9 mouse cellular contexts compared by ENCODE assay signal in the genomic region with DNA sequence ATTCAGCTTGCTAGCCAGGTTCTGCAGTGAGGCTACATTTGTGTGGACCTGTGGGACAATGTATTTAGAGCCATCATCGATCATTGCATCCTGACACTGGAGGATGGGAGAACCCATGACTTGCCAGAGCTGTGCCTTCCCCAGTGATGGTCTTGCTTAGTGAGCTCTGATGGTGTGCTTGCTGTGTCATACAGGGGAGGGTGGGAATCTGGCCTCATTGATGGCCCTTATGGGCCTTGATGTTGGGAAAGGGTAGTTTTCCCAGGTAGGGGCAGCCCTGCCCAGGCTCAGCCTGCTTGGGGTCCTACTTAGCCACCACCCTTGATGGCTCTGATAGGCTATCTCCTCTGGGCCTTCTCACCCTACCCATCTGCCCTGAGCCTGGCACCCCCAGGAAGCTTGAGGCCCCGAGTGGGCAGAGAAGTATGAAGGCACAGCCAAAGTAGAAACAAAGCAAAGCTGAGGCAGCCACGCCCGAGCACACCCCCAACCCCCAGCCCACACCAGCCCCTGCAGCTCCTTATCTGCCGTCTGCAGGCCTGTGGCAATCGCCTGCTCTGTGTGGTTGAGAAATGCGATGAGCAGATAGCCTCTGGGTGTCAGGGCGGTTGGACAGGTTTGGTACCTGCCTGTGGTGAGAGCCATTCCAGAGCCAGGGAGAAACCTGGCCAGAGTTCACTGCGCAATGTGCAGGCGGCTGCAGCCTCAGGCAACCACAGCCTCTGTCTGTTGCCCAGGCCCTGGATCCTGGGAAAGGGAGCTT. TPM values are rescaled to one million over a fixed set of nuclear protein-coding genes. Genes with fewer than 3 reads are reported as not detected.
DNase-seq lines count a peak whose midpoint lies in the region; ATAC-seq and TF ChIP-seq lines count a peak whose summit lies in the region.
"Had no signal": no experiment of that assay in that cellular context is flagged by ENCODE, and none has a peak within 500 bp of the region (broad histone marks: within the 10 kb centered on the region; RNA-seq: fewer than 3 reads in every experiment).

No protein-coding gene starts in this region.

- TF ChIP-seq EP300 in stomach, postnatal 0 days (optimal IDR thresholded peaks at IDR 0.05) = peak; percentile 46

- peaks cover 91% of the 10 kb centered on the region for H3K79me2 ChIP-seq in liver, adult 2 months (ENCODE audit: control insufficient read depth, insufficient read depth, low read length)

- 0 out of 2 replicates have a peak overlapping the region, but pooled peaks have one; percentile 2 for H3K27ac ChIP-seq in embryonic facial prominence, embryonic 14.5 days (replicated peaks; ENCODE audit: low read depth, low read length)
- H3K27ac ChIP-seq in liver, adult 2 months (replicated peaks; ENCODE audit: insufficient read depth, low read depth, low read length) = peak overlapping the region; percentile 26
- H3K27ac ChIP-seq in stomach, postnatal 0 days (replicated peaks) = peak overlapping the region; percentile 88

- no peak overlapping the region for H3K4me3 ChIP-seq in embryonic facial prominence, embryonic 14.5 days (ENCODE audit: low read depth, low read length)
- H3K4me3 ChIP-seq in liver, adult 2 months (ENCODE audit: insufficient read depth, low read depth, low read length) = no peak overlapping the region
- no peak overlapping the region for H3K4me3 ChIP-seq in stomach, postnatal 0 days (ENCODE audit: low read depth, low read length)
- H3K4me3 ChIP-seq: heart, embryonic 15.5 days had no signal

- no peak overlapping the region for H3K9ac ChIP-seq in embryonic facial prominence, embryonic 14.5 days (ENCODE audit: low read depth, low read length)
- peak overlapping the region; percentile 7; the same call in 1 of the 2 replicates for H3K9ac ChIP-seq in liver, adult 2 months (ENCODE audit: low read depth, low read length)
- H3K9ac ChIP-seq in stomach, postnatal 0 days (ENCODE audit: low read length) = no peak overlapping the region
- H3K9ac ChIP-seq: heart, embryonic 15.5 days had no signal

- 0 out of 2 replicates have a peak, but pooled peaks have one; percentile 24 for ATAC-seq in embryonic facial prominence, embryonic 14.5 days (ENCODE audit: low read depth)
- ATAC-seq in stomach, postnatal 0 days (ENCODE audit: low FRiP score, low TSS enrichment) = peak; percentile 71
- ATAC-seq in frontal cortex, adult (ENCODE audit: low TSS enrichment) = no peak

- no peaks in the 10 kb centered on the region for H3K27me3 ChIP-seq in embryonic facial prominence, embryonic 14.5 days (replicated peaks; ENCODE audit: control insufficient read depth, insufficient read depth, low read length)
- no peaks in the 10 kb centered on the region for H3K27me3 ChIP-seq in liver, adult 2 months (ENCODE audit: control insufficient read depth, insufficient read depth, low read length)
- no peaks in the 10 kb centered on the region for H3K27me3 ChIP-seq in stomach, postnatal 0 days (ENCODE audit: control insufficient read depth, insufficient read depth, low read length)
- H3K27me3 ChIP-seq: heart, embryonic 15.5 days had no signal

- peak; percentile 58 to 76 for DNase-seq in lung, adult 18-20 months
- DNase-seq in lung, postnatal 10 days = no peak
- DNase-seq in embryonic facial prominence, embryonic 14.5 days (ENCODE audit: low spot score) = peak; percentile 58
- DNase-seq in liver, adult 2 months (ENCODE audit: extremely low read depth, low read depth, low spot score) = peak; percentile 80
- DNase-seq in stomach, postnatal 0 days (ENCODE audit: low spot score) = peak; percentile 81
- no peak for DNase-seq in T-cell, adult 2 months (ENCODE audit: low spot score)
- DNase-seq in cerebellum, adult 9-11 months = no peak

- 66% methylated on average over 10 of the region's 10 CpGs for WGBS in embryonic facial prominence, embryonic 14.5 days
- WGBS in liver, adult 2 months = 19% methylated on average over 10 of the region's 10 CpGs
- 55% methylated on average over 10 of the region's 10 CpGs for WGBS in stomach, postnatal 0 days

- no peak overlapping the region for H3K4me2 ChIP-seq in embryonic facial prominence, embryonic 14.5 days (ENCODE audit: low read depth, low read length)
- H3K4me2 ChIP-seq in stomach, postnatal 0 days (replicated peaks; ENCODE audit: low read depth) = 0 out of 2 replicates have a peak overlapping the region, but pooled peaks have one; percentile 3
- H3K4me2 ChIP-seq: heart, embryonic 15.5 days had no signal

- TF ChIP-seq CTCF in liver, adult 2 months (IDR thresholded peaks at IDR 0.05; ENCODE audit: low read depth, low read length) = no peak
- TF ChIP-seq CTCF in stomach, postnatal 0 days (IDR thresholded peaks at IDR 0.05; ENCODE audit: low read depth) = no peak

- 0 out of 2 replicates have a peak, but pooled peaks cover under 1% of the 10 kb centered on the region for H3K36me3 ChIP-seq in embryonic facial prominence, embryonic 14.5 days (ENCODE audit: control insufficient read depth, insufficient read depth, low read length)
- H3K36me3 ChIP-seq in liver, adult 2 months (ENCODE audit: control insufficient read depth, insufficient read depth, low read length) = no peaks in the 10 kb centered on the region
- H3K36me3 ChIP-seq in stomach, postnatal 0 days (ENCODE audit: control insufficient read depth, insufficient read depth, low read length) = no peaks in the 10 kb centered on the region
- H3K36me3 ChIP-seq: heart, embryonic 15.5 days had no signal

- peaks cover 59% of the 10 kb centered on the region for H3K4me1 ChIP-seq in embryonic facial prominence, embryonic 14.5 days (ENCODE audit: control insufficient read depth, insufficient read depth, low read length)
- peaks cover 74% of the 10 kb centered on the region for H3K4me1 ChIP-seq in liver, adult 2 months (ENCODE audit: control insufficient read depth, insufficient read depth, low read length)
- H3K4me1 ChIP-seq in stomach, postnatal 0 days (replicated peaks; ENCODE audit: control insufficient read depth, insufficient read depth) = peaks cover 46% of the 10 kb centered on the region

- H3K9me3 ChIP-seq in embryonic facial prominence, embryonic 14.5 days (ENCODE audit: control insufficient read depth, low read length) = no peaks in the 10 kb centered on the region
- H3K9me3 ChIP-seq in stomach, postnatal 0 days (ENCODE audit: control insufficient read depth, low read length) = no peaks in the 10 kb centered on the region
- H3K9me3 ChIP-seq: heart, embryonic 15.5 days had no signal

- TF ChIP-seq POLR2A in liver, adult 2 months (IDR thresholded peaks at IDR 0.05; ENCODE audit: extremely low read depth, insufficient read depth, low read length) = no peak

RNA-seq across cellular contexts. Expression of a gene that starts 26.8 kb away (rescaled TPM):
- polyA plus RNA-seq in embryonic facial prominence, embryonic 14.5 days (2014; fragmentation: Nextera tagmentation; extraction: Ambion mirVana) = 11.3 and 11.5 TPM in 2 replicates
- 108 and 124 TPM in 2 replicates for total RNA-seq in liver, adult 2 months (2014; rRNA removed)
- 303 and 313 TPM in 2 replicates for polyA plus RNA-seq in liver, adult 2 months (2012; rRNA removed)
- polyA plus RNA-seq in stomach, postnatal 0 days (2015; fragmentation: Nextera tagmentation; extraction: Ambion mirVana) = 8.7 and 10.5 TPM in 2 replicates

Comparison
In these comparisons a context has a peak if more than half of its experiments do, and no peak if none do; other contexts are left out.
1. DNase-seq: peak in lung, adult 18-20 months (2 of 2), embryonic facial prominence, embryonic 14.5 days (single experiment), liver, adult 2 months (single experiment) and stomach, postnatal 0 days (single experiment); none in lung, postnatal 10 days (single experiment), T-cell, adult 2 months (single experiment) and cerebellum, adult 9-11 months (single experiment).
2. H3K27ac ChIP-seq: peak in every context shown above with its lines; median percentile 88 in stomach, postnatal 0 days; 26 in liver, adult 2 months; 2 in embryonic facial prominence, embryonic 14.5 days.
3. RNA of a gene that starts 26.8 kb away (polyA plus RNA-seq): 303 to 313 TPM in liver, adult 2 months; 11.3 to 11.5 TPM in embryonic facial prominence, embryonic 14.5 days and 8.7 to 10.5 TPM in stomach, postnatal 0 days; every median in the first group is over 10 times any median in the second.